Mouse (Mus musculus): Measurements from ENCODE around the gene Methig1. TPM values are rescaled to one million over a fixed set of nuclear protein-coding genes. Genes with fewer than 3 reads are reported as not detected.

Methig1 gene
- total RNA-seq, 2 experiments from 2014 or later, result not detected

GRCm38 (mm10) chr15:100388886-100389285 lies 35.9 kb downstream of the Methig1 start:
- no peak for ATAC-seq (replicated peaks; ENCODE audit: low FRiP score, low TSS enrichment, poor library complexity, severe bottlenecking)

GRCm38 (mm10) chr15:100391066-100391465 lies 38.1 kb downstream of the Methig1 start:
- peak; percentile 16 for ATAC-seq (replicated peaks; ENCODE audit: low FRiP score, low TSS enrichment, poor library complexity, severe bottlenecking)

- peak; percentile 80 for ATAC-seq (replicated peaks; ENCODE audit: low FRiP score, low TSS enrichment, poor library complexity, severe bottlenecking)
Measured at GRCm38 (mm10) chr15:100391599-100391998, 38.6 kb downstream of the Methig1 start.

- ATAC-seq (replicated peaks; ENCODE audit: low FRiP score, low TSS enrichment, poor library complexity, severe bottlenecking), result no peak
Measured at GRCm38 (mm10) chr15:100393016-100393415, 40.1 kb downstream of the Methig1 start.

- ATAC-seq (replicated peaks; ENCODE audit: low FRiP score, low TSS enrichment, poor library complexity, severe bottlenecking), result no peak
Measured at GRCm38 (mm10) chr15:100395561-100395960, 42.6 kb downstream of the Methig1 start.

- no peak for ATAC-seq (replicated peaks; ENCODE audit: low FRiP score, low TSS enrichment, poor library complexity, severe bottlenecking)
Measured at GRCm38 (mm10) chr15:100400592-100401250, 47.8 kb downstream of the Methig1 start.

GRCm38 (mm10) chr15:100401811-100402210 lies 48.9 kb downstream of the Methig1 start:
- ATAC-seq (replicated peaks; ENCODE audit: low FRiP score, low TSS enrichment, poor library complexity, severe bottlenecking), result no peak

- no peak; the same call in 1 of the 2 replicates for ATAC-seq (replicated peaks; ENCODE audit: low FRiP score, low TSS enrichment, poor library complexity, severe bottlenecking)
Measured at GRCm38 (mm10) chr15:100402347-100402746, 49.4 kb downstream of the Methig1 start.

- ATAC-seq (replicated peaks; ENCODE audit: low FRiP score, low TSS enrichment, poor library complexity, severe bottlenecking), result no peak
Measured at GRCm38 (mm10) chr15:100402798-100403197, 49.8 kb downstream of the Methig1 start.

- ATAC-seq (replicated peaks; ENCODE audit: low FRiP score, low TSS enrichment, poor library complexity, severe bottlenecking), result no peak
Measured at GRCm38 (mm10) chr15:100403318-100404000, 50.5 kb downstream of the Methig1 start.

- no peak for ATAC-seq (replicated peaks; ENCODE audit: low FRiP score, low TSS enrichment, poor library complexity, severe bottlenecking)
Measured at GRCm38 (mm10) chr15:100406088-100406487, 53.1 kb downstream of the Methig1 start.

- ATAC-seq (replicated peaks; ENCODE audit: low FRiP score, low TSS enrichment, poor library complexity, severe bottlenecking), result peak; percentile 86
Measured at GRCm38 (mm10) chr15:100410918-100411672, 58.1 kb downstream of the Methig1 start.

- no peak for ATAC-seq (replicated peaks; ENCODE audit: low FRiP score, low TSS enrichment, poor library complexity, severe bottlenecking)
Measured at GRCm38 (mm10) chr15:100411731-100412130, 58.8 kb downstream of the Methig1 start.

- no peak for ATAC-seq (replicated peaks; ENCODE audit: low FRiP score, low TSS enrichment, poor library complexity, severe bottlenecking)
Measured at GRCm38 (mm10) chr15:100413306-100413705, 60.4 kb downstream of the Methig1 start.

- ATAC-seq (replicated peaks; ENCODE audit: low FRiP score, low TSS enrichment, poor library complexity, severe bottlenecking), result no peak; the same call in 1 of the 2 replicates
Measured at GRCm38 (mm10) chr15:100414011-100414410, 61.1 kb downstream of the Methig1 start.

- no peak for ATAC-seq (replicated peaks; ENCODE audit: low FRiP score, low TSS enrichment, poor library complexity, severe bottlenecking)
Measured at GRCm38 (mm10) chr15:100414942-100415341, 62.0 kb downstream of the Methig1 start.

GRCm38 (mm10) chr15:100415684-100416083 lies 62.7 kb downstream of the Methig1 start:
- ATAC-seq (replicated peaks; ENCODE audit: low FRiP score, low TSS enrichment, poor library complexity, severe bottlenecking), result no peak

- no peak for ATAC-seq (replicated peaks; ENCODE audit: low FRiP score, low TSS enrichment, poor library complexity, severe bottlenecking)
Measured at GRCm38 (mm10) chr15:100417854-100418450, 65.0 kb downstream of the Methig1 start.

- no peak for ATAC-seq (replicated peaks; ENCODE audit: low FRiP score, low TSS enrichment, poor library complexity, severe bottlenecking)
Measured at GRCm38 (mm10) chr15:100419311-100419710, 66.4 kb downstream of the Methig1 start.

Data from megakaryocyte-erythroid progenitor cell, adult 5-6 weeks (primary cell).